Mouse (Mus musculus): ENCODE results near the gene Tmem212.

DNA sequence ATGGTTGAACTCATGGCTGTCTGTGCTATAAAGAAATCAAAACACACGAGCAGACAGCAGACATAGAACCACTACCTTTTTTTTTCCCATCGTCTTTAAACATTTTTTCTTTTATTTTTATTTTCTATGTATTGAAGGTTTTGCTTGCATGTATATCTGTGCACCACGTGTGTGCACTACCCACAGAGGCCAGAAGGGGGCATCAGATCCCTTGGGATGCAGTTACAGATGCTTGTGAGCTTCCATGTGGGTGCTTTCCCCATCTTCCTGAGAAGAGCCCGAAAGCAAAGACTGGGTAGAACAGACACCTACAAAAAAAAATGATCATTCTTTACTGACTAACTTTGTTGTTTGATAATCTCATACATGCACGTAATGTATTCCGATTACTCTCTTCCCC is 5.7 kb upstream of the Tmem212 start:
- TF ChIP-seq CTCF (IDR thresholded peaks at IDR 0.05) = peak; percentile 50
- TF ChIP-seq EP300 (IDR thresholded peaks at IDR 0.05) = no peak

Data from lung, postnatal 0 days (tissue).